Mouse (Mus musculus): ENCODE measurements around the gene Tbc1d10a. TPM values are rescaled to one million over a fixed set of nuclear protein-coding genes. Genes with fewer than 3 reads are reported as not detected.

Tbc1d10a gene
- polyA plus RNA-seq, 1 experiment = 17.8 TPM

- H3K4me3 ChIP-seq (ENCODE audit: insufficient read depth, low read length) = no peak overlapping the region
- peaks cover 3% of the 10 kb centered on the region; the same call in 1 of the 2 replicates for H3K4me1 ChIP-seq (ENCODE audit: control insufficient read depth, insufficient read depth, low read length)
- no peak for TF ChIP-seq POLR2A (IDR thresholded peaks at IDR 0.05; ENCODE audit: borderline replicate concordance, low read depth, low read length)
- no peak for TF ChIP-seq CTCF (IDR thresholded peaks at IDR 0.05; ENCODE audit: low read depth, low read length)
- H3K27ac ChIP-seq (ENCODE audit: insufficient read depth, low read depth, low read length) = no peak overlapping the region
These were observed 59.5 kb downstream of the Tbc1d10a start for GRCm38 (mm10) chr11:4246126-4246525.

GRCm38 (mm10) chr11:4246623-4247022 is 60.0 kb downstream of the Tbc1d10a start:
- TF ChIP-seq POLR2A (IDR thresholded peaks at IDR 0.05; ENCODE audit: borderline replicate concordance, low read depth, low read length) (no peak), CTCF (IDR thresholded peaks at IDR 0.05; ENCODE audit: low read depth, low read length) (no peak)

GRCm38 (mm10) chr11:4247201-4247959 is 60.8 kb downstream of the Tbc1d10a start:
- Histone ChIP-seq H3K4me3 (ENCODE audit: insufficient read depth, low read length) (no peak overlapping the region), H3K27ac (ENCODE audit: insufficient read depth, low read depth, low read length) (no peak overlapping the region), H3K4me1 (ENCODE audit: control insufficient read depth, insufficient read depth, low read length) (no peaks in the 10 kb centered on the region)
- TF ChIP-seq POLR2A (IDR thresholded peaks at IDR 0.05; ENCODE audit: borderline replicate concordance, low read depth, low read length) = no peak
- TF ChIP-seq CTCF (IDR thresholded peaks at IDR 0.05; ENCODE audit: low read depth, low read length) = no peak

More at GRCm38 (mm10) chr11:4246623-4247022, 60.0 kb downstream of the Tbc1d10a start:
- no peak overlapping the region for H3K27ac ChIP-seq (ENCODE audit: insufficient read depth, low read depth, low read length)
- no peaks in the 10 kb centered on the region for H3K4me1 ChIP-seq (ENCODE audit: control insufficient read depth, insufficient read depth, low read length)
- no peak overlapping the region for H3K4me3 ChIP-seq (ENCODE audit: insufficient read depth, low read length)

GRCm38 (mm10) chr11:4249151-4249550 is 62.6 kb downstream of the Tbc1d10a start:
- H3K4me1 ChIP-seq (ENCODE audit: control insufficient read depth, insufficient read depth, low read length) = no peaks in the 10 kb centered on the region
- H3K27ac ChIP-seq (ENCODE audit: insufficient read depth, low read depth, low read length) = no peak overlapping the region
- no peak overlapping the region for H3K4me3 ChIP-seq (ENCODE audit: insufficient read depth, low read length)
- TF ChIP-seq CTCF (IDR thresholded peaks at IDR 0.05; ENCODE audit: low read depth, low read length) (no peak), POLR2A (IDR thresholded peaks at IDR 0.05; ENCODE audit: borderline replicate concordance, low read depth, low read length) (no peak)

GRCm38 (mm10) chr11:4250290-4250689 is 63.7 kb downstream of the Tbc1d10a start:
- H3K27ac ChIP-seq (ENCODE audit: insufficient read depth, low read depth, low read length) = no peak overlapping the region
- no peaks in the 10 kb centered on the region for H3K4me1 ChIP-seq (ENCODE audit: control insufficient read depth, insufficient read depth, low read length)
- no peak overlapping the region for H3K4me3 ChIP-seq (ENCODE audit: insufficient read depth, low read length)
- TF ChIP-seq POLR2A (IDR thresholded peaks at IDR 0.05; ENCODE audit: borderline replicate concordance, low read depth, low read length) (no peak), CTCF (IDR thresholded peaks at IDR 0.05; ENCODE audit: low read depth, low read length) (no peak)

GRCm38 (mm10) chr11:4251376-4251775 is 64.8 kb downstream of the Tbc1d10a start:
- Histone ChIP-seq H3K4me1 (ENCODE audit: control insufficient read depth, insufficient read depth, low read length) (no peaks in the 10 kb centered on the region), H3K4me3 (ENCODE audit: insufficient read depth, low read length) (no peak overlapping the region), H3K27ac (ENCODE audit: insufficient read depth, low read depth, low read length) (no peak overlapping the region)
- TF ChIP-seq CTCF (IDR thresholded peaks at IDR 0.05; ENCODE audit: low read depth, low read length) (no peak), POLR2A (IDR thresholded peaks at IDR 0.05; ENCODE audit: borderline replicate concordance, low read depth, low read length) (no peak)

GRCm38 (mm10) chr11:4252886-4253285 is 66.3 kb downstream of the Tbc1d10a start:
- no peak overlapping the region for H3K4me3 ChIP-seq (ENCODE audit: insufficient read depth, low read length)
- H3K4me1 ChIP-seq (ENCODE audit: control insufficient read depth, insufficient read depth, low read length) = no peaks in the 10 kb centered on the region
- TF ChIP-seq CTCF (IDR thresholded peaks at IDR 0.05; ENCODE audit: low read depth, low read length) = no peak

GRCm38 (mm10) chr11:4256846-4257607 is 70.4 kb downstream of the Tbc1d10a start, which contains the start of gene Lif:
Lif (plus strand) TSS chr11:4257557.
- H3K27ac ChIP-seq (ENCODE audit: insufficient read depth, low read depth, low read length) = no peak within 1 kb of the TSS
- no peak within 1 kb of the TSS for H3K4me3 ChIP-seq (ENCODE audit: insufficient read depth, low read length)
- no peak for TF ChIP-seq POLR2A (IDR thresholded peaks at IDR 0.05; ENCODE audit: borderline replicate concordance, low read depth, low read length)
- peaks cover 13% of the 10 kb centered on the region for H3K4me1 ChIP-seq (ENCODE audit: control insufficient read depth, insufficient read depth, low read length)

More at GRCm38 (mm10) chr11:4252886-4253285, 66.3 kb downstream of the Tbc1d10a start:
- no peak overlapping the region for H3K27ac ChIP-seq (ENCODE audit: insufficient read depth, low read depth, low read length)

GRCm38 (mm10) chr11:4257756-4258155 is 71.2 kb downstream of the Tbc1d10a start:
- Histone ChIP-seq H3K4me3 (ENCODE audit: insufficient read depth, low read length) (no peak overlapping the region), H3K4me1 (ENCODE audit: control insufficient read depth, insufficient read depth, low read length) (peaks cover 13% of the 10 kb centered on the region), H3K27ac (ENCODE audit: insufficient read depth, low read depth, low read length) (no peak overlapping the region)
- TF ChIP-seq POLR2A (IDR thresholded peaks at IDR 0.05; ENCODE audit: borderline replicate concordance, low read depth, low read length) = no peak
- TF ChIP-seq CTCF (IDR thresholded peaks at IDR 0.05; ENCODE audit: low read depth, low read length) = no peak

- Histone ChIP-seq H3K27ac (ENCODE audit: insufficient read depth, low read depth, low read length) (no peak overlapping the region), H3K4me3 (ENCODE audit: insufficient read depth, low read length) (no peak overlapping the region), H3K4me1 (ENCODE audit: control insufficient read depth, insufficient read depth, low read length) (peaks cover 13% of the 10 kb centered on the region)
- TF ChIP-seq CTCF (IDR thresholded peaks at IDR 0.05; ENCODE audit: low read depth, low read length) = peak; percentile 100
- TF ChIP-seq POLR2A (IDR thresholded peaks at IDR 0.05; ENCODE audit: borderline replicate concordance, low read depth, low read length) = no peak
These were observed 72.1 kb downstream of the Tbc1d10a start for GRCm38 (mm10) chr11:4258657-4259082.

Data from bone marrow macrophage, adult 2 months (primary cell).